Mouse (Mus musculus) embryo, embryonic 11 days (tissue): ENCODE data around the gene Fyttd1.
"Not testable (repeated sequence)": the region's sequence is repeated elsewhere in the genome, so short reads cannot be mapped to it uniquely, and the experiment has no call there.

ENCODE experiments used
- DNase-seq: peaks from one replicate; pipeline ENCODE4 v3.0.0-alpha.2; 2015

Fyttd1 gene

DNA sequence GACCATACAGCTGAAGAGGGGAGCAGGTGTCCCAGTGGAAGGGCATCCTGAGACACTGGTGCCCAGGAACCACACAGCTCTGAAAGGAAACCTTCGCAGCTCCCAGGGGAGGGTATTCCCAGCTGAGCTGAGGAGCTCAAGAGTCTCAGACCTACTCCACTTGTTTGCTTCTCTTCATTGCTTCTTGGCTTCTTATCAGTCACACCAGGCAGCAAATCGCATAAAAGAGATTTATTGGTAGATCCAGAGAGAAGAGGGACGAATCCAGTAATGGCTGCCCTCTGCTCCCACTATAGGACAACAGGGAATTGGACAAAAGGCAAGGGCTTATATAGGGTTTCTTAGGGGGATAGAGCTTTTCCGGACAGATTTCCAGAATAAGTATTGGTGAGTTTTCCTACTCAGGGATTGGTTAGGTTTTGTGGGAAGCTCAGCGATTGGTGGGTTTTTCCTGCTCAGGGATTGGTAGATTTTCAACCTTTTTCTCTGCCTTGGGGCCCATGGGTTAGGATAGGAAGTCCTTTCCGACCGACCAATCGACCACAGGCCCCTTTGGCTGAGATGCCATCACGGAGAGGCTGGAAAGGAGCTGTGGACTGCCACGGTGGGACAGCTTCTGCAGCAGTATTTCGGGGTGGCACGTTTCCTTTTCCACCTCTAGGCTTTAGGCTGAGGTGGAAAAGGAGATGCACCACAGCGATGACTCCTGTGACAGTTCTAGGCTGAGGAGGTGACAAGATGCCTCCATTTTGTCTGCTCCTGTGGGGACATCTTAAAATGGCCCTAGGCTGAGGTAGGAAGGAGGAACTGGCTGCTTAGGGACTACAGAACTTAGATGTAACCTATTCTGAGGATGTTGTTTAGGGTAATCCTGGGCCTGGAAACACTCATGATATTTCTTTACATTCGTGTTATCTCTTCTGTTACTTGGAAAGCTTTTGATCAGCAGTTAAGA, 1.9 kb downstream of the Fyttd1 start:
- no peak for DNase-seq

DNA sequence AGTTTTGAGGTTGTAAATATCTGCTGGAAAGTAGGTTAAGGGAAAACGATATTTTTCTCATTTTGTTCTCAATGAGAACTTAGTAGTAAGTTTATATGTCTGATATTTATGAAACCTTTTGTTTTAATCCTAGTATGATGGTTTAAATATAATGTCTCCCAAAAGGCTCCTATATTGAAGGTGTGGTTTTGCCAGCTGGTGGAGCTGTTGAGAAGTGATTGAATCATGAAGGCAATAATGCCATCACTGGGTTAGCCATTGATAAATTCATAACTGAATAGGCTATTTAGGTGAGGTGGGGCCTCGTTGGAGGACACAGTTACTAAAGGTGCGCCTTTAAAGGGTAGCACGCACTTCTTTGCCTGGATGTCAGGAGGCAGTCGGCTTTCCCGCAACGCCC, 4.2 kb downstream of the Fyttd1 start:
- no peak for DNase-seq

DNA sequence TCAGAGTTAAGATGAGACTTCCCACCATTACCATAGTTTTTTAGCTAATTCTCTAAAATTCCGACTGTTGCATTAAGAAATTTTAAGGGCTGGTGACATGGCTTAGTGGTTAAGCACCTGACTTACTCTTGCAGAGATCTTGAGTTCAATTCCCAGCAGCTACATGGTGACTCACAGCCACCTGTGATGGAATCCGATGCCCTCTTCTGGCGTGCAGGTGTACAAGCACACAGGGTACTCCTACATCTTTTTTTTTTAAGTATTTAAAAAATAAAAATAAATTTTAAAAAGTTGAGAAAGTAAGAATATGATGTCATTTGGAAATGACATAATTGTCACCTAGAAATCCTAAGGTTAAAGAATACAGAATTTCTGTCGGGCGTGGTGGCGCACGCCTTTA, 10.7 kb downstream of the Fyttd1 start:
- no peak for DNase-seq

DNA sequence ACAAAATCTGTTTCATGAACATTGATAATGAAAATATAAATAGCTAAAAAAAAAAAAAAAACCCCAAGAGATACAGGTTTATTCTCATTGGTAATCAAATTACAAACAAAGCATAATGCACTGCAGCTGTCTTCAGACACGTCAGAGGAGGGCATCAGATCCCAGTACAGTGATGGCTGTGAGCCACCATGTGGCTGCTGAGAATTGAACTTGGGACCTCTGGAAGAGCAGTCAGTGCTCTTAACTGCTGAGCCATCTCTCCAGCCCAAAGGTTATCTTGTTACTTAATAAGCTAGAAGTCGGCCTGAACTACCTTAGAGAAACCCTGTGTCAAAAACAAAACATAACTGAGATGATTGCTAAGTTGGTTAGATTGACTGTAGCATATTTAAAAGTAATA, 12.6 kb downstream of the Fyttd1 start:
- no peak for DNase-seq

DNA sequence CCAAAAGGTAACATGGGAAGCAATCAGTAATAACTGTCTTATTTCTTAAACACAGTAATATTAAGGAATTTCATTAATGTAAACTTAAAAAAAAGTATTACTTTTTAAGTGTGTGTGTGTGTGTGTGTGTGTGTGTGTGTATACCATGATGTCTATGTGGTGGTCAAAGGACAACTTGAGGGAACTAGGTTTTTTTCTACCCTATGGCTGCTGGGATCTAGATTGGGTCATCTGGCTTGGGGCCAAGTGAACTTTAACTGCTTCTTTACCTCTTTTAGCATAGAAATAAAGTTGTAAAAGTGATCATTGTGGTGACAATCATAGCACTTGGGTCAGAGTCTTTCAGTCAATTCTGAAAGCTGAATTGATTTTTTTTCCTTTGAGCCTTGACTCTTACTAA, 18.8 kb downstream of the Fyttd1 start:
- DNase-seq, result no peak

DNA sequence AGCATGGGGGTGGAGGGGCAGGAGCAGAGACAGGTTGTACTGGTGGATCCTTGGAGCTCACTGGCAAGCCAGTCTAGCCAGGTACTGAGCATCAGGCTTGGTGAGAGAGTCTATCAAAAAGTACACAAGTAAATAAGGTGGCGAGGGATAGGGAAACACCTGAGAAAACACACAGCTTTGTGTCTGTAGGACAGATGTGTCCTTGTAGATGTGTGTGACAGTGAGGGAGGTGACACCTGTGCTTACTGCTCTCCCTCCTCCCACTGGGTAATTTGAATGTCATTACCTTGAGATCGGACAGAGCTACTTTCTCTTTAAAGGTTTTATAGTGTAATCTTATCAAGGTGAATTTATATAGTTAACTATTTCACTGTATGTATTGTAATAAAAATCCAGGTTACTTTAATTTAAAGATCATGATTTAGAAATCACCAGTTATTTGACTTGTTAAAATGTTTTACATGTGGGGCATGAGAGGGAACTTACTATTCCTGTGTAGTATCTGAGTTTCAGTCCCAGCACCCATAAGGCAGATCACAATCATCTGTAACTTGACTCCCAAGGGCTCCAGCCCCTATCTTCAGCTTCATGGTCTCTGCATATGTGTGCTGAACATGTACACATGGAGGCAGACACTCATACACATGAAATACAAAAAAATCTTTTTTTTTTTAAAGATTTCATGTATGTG, 24.2 kb downstream of the Fyttd1 start:
- no peak for DNase-seq

DNA sequence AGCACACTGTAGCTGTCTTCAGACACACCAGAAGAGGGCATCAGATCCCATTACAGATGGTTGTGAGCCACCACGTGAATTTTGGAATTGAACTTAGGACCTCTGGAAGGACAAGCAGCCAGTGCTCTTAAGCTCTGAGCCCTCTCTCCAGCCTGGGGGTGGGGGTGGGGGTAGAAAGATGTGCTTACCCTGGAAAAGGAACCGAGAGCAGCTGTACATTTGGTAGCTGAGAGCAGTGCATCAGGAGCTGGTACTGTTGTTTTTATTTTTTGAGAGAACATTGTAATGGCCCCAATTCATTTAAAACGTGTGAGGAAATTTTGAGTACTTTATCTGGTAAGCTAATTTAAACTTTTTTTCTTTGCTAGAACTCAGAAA, 24.7 kb downstream of the Fyttd1 start:
- no peak for DNase-seq

DNA sequence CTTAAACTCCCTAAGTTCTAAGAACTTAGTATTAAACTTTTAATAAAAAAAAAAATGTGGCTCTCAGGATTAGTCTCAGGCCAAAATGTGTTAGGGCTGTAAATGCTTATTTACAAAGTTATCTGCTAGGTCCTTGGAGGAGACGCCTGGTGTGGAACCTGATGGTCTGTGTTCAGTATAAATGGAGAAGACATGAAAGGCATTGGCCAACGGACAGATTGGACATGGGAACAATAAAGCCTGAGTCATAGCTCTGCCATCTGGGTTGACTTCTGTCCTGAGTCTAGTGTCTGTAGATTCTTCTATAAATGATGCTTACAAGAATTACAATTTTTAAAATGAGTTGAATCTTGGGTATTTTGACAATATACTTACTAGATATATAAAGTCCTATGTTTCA, 28.9 kb downstream of the Fyttd1 start:
- no peak for DNase-seq

DNA sequence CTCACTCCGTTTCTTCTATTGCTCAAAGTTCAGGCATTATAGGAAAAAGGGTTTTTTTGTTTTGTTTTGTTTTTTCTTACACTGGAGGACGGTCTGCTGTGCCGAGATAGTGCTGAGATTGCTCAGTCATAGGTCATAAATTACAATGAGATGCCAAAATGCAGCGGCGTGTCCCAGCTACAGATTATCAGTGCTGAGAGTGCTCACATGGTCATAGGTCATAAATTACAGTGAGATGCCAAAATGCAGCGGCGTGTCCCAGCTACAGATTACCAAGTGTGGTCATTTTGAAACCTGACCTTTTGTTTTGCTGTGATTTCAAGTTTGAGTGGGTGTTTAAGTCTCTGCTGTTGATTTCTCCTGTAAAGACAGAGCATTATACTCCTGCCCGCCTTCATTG, 29.4 kb downstream of the Fyttd1 start:
- no peak for DNase-seq

DNA sequence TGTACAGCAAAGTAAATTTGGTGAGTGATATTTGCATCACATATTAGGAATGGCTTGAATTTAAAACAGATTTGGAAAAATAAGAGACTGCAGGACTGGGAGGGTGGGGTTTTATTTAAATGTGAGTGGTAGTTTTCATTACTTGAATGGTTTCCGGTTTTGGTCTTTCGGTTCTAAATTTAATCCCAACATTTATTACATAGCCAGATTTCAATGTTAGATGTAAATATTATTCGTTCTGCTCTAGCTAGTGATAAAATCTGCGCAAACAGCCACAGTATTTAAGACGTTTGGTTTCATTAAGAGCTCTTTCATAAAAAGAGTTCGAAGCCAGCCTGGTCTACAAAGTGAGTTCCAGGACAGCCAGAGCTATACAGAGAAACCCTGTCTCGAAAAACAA, 35.9 kb downstream of the Fyttd1 start:
- no peak for DNase-seq

DNA sequence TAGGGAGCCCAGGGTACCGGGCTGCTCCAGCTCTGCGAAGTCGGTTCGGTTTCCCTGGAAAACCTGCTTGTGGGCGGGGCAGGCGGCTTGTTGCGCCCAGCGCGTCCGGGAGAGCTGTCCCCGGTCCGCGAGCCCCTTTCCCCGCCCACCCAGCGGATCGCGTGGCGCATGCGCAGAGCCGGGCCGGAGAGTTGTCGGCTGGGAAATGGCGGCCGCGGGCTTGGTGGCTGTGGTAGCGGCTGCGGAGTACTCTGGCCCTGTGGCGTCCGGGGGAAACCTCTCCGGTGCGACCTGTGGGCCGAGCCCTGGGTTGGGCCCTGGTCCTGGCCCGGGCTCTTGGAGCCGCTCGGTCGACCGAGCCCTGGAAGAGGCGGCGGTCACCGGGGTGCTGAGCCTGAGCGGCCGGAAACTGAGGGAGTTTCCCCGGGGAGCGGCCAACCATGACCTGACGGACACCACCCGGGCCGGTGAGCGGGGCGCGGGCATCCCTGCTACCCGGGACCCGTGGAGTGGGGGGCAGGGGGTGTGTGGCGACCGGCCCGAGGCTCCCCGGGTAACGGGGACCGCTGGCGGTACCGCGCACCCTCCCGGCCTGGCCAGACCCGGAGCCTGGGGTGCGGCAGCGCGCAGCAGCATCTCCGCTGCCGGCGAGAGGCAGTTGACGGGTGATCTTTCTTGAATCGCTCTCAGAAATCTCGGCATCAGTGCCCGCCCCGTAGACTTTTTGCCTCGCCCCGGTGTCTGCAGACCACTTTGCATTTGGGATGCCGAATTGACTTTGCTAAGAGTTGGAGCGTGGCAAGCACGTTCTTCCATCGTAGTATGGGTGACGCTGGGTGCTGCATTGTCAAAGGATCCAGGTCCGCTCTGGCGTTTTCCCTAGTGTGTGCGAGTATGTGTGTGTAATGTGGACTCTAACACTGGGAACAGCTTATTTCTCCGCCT, 36.9 kb downstream of the Fyttd1 start, which contains the start of gene Lrch3:
TSS of gene Lrch3 (plus strand) at position 164 of the 945 bp plus-strand sequence.
- peak; percentile 95 for DNase-seq

DNA sequence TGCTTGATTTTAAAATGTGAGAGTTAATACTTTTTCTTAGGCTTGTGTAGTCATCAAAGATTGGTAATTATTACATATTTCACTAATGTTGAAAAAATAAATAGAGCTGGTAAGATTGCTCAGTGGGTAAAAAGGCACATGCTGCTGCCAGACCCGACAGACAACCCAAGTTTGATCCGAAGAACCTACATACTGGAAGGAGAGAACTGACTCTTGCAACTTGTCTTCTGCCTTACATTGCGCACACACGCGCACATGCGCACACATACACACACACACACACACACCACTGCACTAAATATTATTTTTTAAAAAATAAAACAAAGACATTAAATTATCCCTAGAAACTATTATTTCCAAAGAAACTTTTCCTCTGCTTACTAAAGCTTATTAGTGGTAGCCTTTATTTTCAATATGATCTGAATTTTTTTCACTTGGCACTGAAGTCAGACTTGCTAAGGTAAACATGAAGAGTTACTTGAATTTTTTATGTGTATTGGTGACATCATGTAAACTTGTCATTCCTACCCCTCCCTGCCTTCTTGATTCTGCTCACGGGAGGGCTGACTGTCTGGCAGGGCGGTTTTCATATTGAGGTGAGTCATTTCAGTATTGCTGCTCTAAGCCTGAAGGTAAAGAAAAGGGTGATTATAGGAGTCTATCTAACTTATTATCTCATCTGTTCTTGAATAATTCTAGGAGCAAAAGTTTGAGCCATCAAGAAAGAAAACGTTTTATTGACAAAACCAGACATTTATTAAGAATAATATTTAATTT, 38.2 kb downstream of the Fyttd1 start:
- DNase-seq, result no peak

DNA sequence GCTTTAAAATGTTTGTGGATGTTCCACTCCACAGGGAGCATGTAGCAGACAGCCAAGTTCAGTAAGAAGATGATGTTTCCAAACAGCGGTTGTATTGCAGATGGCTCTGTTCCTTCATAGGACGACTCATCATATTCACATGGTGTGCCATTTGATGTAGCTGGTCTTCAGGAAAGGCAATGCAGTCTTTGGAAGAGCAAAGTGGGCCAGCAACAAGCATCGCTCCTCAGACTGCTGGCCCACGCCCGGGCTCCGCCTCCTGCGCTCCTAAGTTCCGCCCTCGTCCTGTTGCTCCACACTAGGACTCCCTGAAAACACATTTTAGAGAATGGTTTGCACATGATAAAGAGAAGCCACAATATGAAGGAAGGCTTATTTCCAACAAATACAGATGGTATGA, 49.3 kb downstream of the Fyttd1 start:
- DNase-seq, result not testable (repeated sequence)

DNA sequence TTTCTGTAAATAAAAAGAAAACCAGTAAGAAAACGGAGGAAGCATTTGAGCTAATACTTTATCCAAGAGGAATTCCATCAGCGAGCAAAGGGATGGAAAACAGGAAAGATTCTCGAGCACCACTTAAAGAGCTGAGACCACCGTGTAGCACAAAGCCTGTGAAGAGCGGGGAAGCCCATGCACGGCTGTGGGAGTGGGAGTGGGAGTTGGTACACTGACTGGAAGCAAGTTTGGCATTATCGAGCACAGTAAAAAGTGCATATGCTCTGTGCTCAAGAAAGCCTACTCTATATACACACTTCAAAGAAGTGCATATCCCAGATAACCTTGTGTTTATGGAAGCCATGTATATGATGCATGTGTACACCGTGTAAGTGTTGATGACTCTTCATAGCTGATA, 49.7 kb downstream of the Fyttd1 start:
- DNase-seq, result no peak

DNA sequence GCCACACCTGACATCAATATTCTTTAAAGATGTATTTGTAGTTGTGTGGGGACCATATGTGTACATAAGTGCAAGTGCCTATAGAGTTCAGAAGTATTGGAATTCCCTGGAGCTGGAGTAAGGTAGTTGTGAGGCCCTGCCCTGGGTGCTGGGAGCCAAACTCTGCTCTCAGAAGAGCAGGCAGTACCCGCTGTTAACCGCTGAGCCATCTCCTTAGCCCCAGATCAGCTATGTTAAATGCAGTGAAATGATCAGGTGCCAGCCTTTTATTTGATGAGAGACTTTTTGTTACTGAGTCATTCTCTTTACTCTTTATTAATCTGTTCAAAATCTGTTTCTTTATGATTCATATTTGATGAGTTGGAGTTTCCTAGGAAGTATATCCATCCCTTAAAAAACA, 52.6 kb downstream of the Fyttd1 start:
- peak; percentile 20 for DNase-seq

DNA sequence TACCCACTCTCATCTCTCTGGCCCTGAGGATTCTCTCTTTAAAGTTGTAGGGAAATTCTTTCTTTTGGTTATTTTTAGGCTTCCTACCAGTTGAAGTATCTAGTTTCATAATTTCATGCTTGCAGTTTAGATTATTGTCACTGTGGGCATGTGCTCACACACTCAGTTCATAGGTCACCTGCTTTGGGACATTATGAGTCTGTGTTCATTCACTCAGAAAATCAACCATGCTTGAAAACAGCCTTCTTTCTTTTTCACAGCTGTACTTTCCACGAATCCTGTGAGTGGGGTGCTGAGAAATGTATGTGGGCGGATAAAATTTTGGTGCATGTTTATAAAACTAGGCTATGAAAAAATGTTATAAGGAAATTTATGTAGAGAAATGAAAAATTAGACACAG, 57.2 kb downstream of the Fyttd1 start:
- no peak for DNase-seq

DNA sequence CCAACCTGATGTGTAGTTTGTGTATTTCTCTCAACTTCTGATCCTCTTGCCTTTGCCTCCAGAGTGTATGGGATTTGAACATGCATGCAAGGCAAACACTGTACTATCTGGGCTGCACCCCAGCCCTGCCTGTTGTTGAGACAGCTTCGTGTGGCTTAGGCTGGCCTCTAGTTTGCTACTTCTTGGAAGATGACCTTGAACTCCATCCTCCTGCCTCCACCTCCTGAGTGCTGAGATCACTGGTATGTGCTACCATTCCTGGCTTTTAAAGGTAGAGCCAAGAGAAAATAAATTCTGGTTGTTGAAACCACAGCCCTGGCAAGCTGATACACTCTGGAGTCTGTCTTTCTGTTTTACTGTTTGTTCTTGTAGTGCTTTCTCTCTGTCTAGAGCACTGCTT, 57.8 kb downstream of the Fyttd1 start:
- no peak for DNase-seq

DNA sequence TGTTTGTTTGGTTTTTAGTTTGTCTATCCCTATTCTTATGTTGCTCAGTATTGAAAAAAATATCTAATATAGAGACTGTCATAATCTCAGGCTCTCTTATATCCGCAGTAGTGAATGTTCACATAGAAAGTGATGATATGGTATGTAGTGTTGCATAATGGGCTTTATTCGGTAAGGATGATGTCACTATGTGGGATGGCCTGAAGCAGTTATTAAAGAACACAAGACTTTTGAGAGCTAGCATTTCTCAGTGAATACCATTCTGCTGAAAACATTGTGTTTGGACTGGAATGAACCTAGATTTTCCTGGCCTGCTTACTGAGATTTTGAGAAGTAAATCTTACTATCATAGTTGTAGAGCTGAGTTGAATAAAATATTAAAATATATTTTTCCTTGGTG, 60.1 kb downstream of the Fyttd1 start:
- no peak for DNase-seq

DNA sequence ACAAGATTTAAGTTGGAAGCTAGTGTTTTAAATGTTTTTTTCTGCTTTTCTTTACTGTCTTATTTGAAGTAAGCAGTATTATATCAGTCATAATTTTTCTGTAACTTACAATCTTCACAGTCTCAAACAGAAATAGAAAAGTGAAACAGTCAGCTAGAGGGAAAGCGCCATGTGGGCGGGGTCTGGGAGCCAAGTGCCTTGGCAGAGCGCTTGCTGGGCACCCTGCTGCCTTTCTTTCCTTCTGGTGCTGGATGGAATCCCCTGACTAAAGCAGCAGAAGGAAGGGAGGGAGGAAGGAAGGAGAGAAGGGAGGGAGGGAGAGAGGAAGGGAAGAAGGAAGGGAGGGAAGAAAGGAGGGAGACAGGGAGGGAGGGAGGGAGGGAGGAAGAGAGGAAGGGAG, 62.0 kb downstream of the Fyttd1 start:
- not testable (repeated sequence) for DNase-seq

DNA sequence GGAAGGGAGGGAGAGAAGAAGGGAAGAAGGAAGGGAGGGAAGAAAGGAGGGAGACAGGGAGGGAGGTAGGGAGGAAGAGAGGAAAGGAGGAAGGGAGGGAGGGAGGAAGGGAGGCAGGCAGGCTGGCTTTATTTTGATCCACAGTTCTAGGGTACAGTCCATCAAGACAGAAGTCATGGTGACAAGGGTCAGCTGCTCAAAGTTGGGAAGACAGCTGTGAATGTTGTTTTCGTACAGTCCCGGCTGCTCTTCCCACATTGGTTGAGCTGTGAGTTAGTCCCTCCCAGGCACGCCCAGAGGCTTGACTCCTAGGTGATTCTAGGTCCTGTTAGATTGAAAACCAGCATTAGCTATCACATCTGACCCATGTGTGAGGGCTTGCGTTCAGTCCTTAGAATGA, 62.4 kb downstream of the Fyttd1 start:
- not testable (repeated sequence) for DNase-seq

DNA sequence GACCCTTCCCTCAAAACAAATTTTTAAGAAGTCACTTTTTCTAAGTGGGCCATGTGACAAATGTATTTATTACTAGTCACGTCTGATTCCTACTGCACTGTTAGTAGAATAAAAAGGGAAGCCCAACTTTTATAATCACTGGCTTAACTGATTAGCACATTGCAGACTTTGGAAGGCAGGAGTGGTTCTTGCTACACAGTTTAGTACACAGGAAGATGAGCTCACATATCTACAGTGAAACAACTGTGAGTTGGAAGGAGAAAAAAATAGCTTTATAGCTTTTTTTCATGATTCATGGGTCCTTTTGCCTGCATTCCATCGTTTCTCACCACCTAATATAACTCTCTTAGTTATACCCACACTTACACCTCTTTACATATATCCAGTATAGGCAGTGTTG, 63.9 kb downstream of the Fyttd1 start:
- not testable (repeated sequence) for DNase-seq

DNA sequence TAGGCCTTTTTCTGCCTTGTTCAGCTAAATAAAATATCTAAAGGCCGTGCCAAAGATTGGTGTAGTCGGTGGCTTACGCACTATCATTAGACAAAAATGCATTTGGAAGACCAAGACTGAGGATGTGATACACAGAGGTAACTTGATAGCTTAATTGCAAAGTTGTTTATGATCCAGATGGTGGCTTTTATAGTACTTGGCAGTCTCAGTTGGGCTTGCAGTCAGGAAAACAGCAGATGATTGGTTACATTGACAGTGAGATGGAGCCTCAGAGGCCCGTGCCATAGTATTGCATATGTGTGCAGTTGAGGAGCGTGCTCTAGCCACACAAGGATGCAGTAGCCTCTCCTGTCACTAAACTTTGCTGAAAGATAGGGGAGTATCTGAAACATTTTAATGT, 65.4 kb downstream of the Fyttd1 start:
- DNase-seq, result no peak
